7 mouse cellular contexts compared by ENCODE assay signal in genomic region chr4:155839483-155839910, GRCm38 (mm10). TPM values are rescaled to one million over a fixed set of nuclear protein-coding genes. Genes with fewer than 3 reads are reported as not detected.
DNase-seq lines count a peak whose midpoint lies in the region; ATAC-seq and TF ChIP-seq lines count a peak whose summit lies in the region.

TSS of gene Mxra8 (plus strand) at chr4:155839680.

- peak within 1 kb of the TSS; percentile 47 for H3K4me2 ChIP-seq in forebrain, postnatal 0 days (ENCODE audit: low read depth)
- peak within 1 kb of the TSS; percentile 62 for H3K4me2 ChIP-seq in hindbrain, embryonic 11.5 days (replicated peaks; ENCODE audit: low read depth, low read length)
- H3K4me2 ChIP-seq in limb, embryonic 14.5 days (replicated peaks; ENCODE audit: low read depth, low read length, severe bottlenecking): peak within 1 kb of the TSS; percentile 68
- peak within 1 kb of the TSS; percentile 53 for H3K4me2 ChIP-seq in midbrain, postnatal 0 days (ENCODE audit: low read depth, low read length, poor library complexity, severe bottlenecking)

- TF ChIP-seq EP300 in MEL (IDR thresholded peaks at IDR 0.05; ENCODE audit: low read depth in 1 of 2, low read length in 2 of 2): no peak

- ATAC-seq in forebrain, postnatal 0 days: peak; percentile 66
- ATAC-seq in hindbrain, embryonic 11.5 days (ENCODE audit: low FRiP score): peak; percentile 83
- peak; percentile 82 for ATAC-seq in limb, embryonic 14.5 days (ENCODE audit: low FRiP score, low read depth)
- peak; percentile 42; the same call in 1 of the 2 replicates for ATAC-seq in midbrain, postnatal 0 days (ENCODE audit: low FRiP score)

- H3K4me3 ChIP-seq in MEL (ENCODE audit: control insufficient read depth in 1 of 2, insufficient read depth in 1 of 2, low read depth in 2 of 2, low read length in 2 of 2): peak within 1 kb of the TSS; percentile 78 to 91
- H3K4me3 ChIP-seq in forebrain, postnatal 0 days (ENCODE audit: low read depth, low read length): peak within 1 kb of the TSS; percentile 16; the same call in 1 of the 2 replicates
- peak within 1 kb of the TSS; percentile 21 for H3K4me3 ChIP-seq in hindbrain, embryonic 11.5 days (ENCODE audit: low read depth, low read length)
- H3K4me3 ChIP-seq in limb, embryonic 14.5 days (replicated peaks; ENCODE audit: low read length): peak within 1 kb of the TSS; percentile 48
- H3K4me3 ChIP-seq in midbrain, postnatal 0 days (ENCODE audit: low read depth, low read length): peak within 1 kb of the TSS; percentile 30; the same call in 1 of the 2 replicates

- TF ChIP-seq POLR2A in MEL (IDR thresholded peaks at IDR 0.05; ENCODE audit: control insufficient read depth in 1 of 2, insufficient read depth in 1 of 2, low read depth in 1 of 2, low read length in 2 of 2, poor library complexity in 1 of 2): no peak
- 0 out of 2 replicates have a peak, but pooled peaks have one; percentile 27 for TF ChIP-seq POLR2A in limb, embryonic 14.5 days (IDR thresholded peaks at IDR 0.05; ENCODE audit: borderline replicate concordance, extremely low read depth, insufficient read depth, insufficient read length)

- H3K36me3 ChIP-seq in MEL (ENCODE audit: control insufficient read depth in 1 of 2, insufficient read depth in 2 of 2, low read length in 2 of 2): no peaks in the 10 kb centered on the region; a peak in 1 of 4 replicates
- H3K36me3 ChIP-seq in forebrain, postnatal 0 days (ENCODE audit: insufficient read depth): 0 out of 2 replicates have a peak, but pooled peaks cover 4% of the 10 kb centered on the region
- H3K36me3 ChIP-seq in hindbrain, embryonic 11.5 days (ENCODE audit: control insufficient read depth, insufficient read depth, low read length): no peaks in the 10 kb centered on the region
- peaks cover 21% of the 10 kb centered on the region for H3K36me3 ChIP-seq in limb, embryonic 14.5 days (ENCODE audit: control insufficient read depth, insufficient read depth, low read length)
- H3K36me3 ChIP-seq in midbrain, postnatal 0 days (ENCODE audit: insufficient read depth, low read length): peaks cover 7% of the 10 kb centered on the region; the same call in 1 of the 2 replicates

- TF ChIP-seq CTCF in MEL (IDR thresholded peaks at IDR 0.05 in 2 of 3, conservative IDR thresholded peaks at IDR 0.05 in 1 of 3; ENCODE audit: control insufficient read depth in 1 of 3, insufficient read depth in 1 of 3, low read depth in 2 of 3, low read length in 3 of 3, poor library complexity in 1 of 3, severe bottlenecking in 1 of 3): no peak
- no peak for TF ChIP-seq CTCF in forebrain, postnatal 0 days (IDR thresholded peaks at IDR 0.05; ENCODE audit: low read depth)
- TF ChIP-seq CTCF in midbrain, postnatal 0 days (IDR thresholded peaks at IDR 0.05): no peak

- WGBS in forebrain, postnatal 0 days: 7% methylated on average over 16 of the region's 16 CpGs
- 3% methylated on average over 16 of the region's 16 CpGs for WGBS in hindbrain, embryonic 11.5 days
- WGBS in limb, embryonic 14.5 days: 4% methylated on average over 16 of the region's 16 CpGs
- 7% methylated on average over 16 of the region's 16 CpGs for WGBS in midbrain, postnatal 0 days

- H3K27me3 ChIP-seq in MEL (ENCODE audit: control insufficient read depth in 1 of 2, insufficient read depth in 2 of 2, low read length in 2 of 2): no peaks in the 10 kb centered on the region
- H3K27me3 ChIP-seq in forebrain, postnatal 0 days (ENCODE audit: insufficient read depth, low read length): no peaks in the 10 kb centered on the region
- 0 out of 2 replicates have a peak, but pooled peaks cover 3% of the 10 kb centered on the region for H3K27me3 ChIP-seq in hindbrain, embryonic 11.5 days (ENCODE audit: control insufficient read depth, insufficient read depth, low read length)
- H3K27me3 ChIP-seq in limb, embryonic 14.5 days (ENCODE audit: control insufficient read depth, insufficient read depth, low read length): no peaks in the 10 kb centered on the region
- H3K27me3 ChIP-seq in midbrain, postnatal 0 days (ENCODE audit: insufficient read depth, low read length): peaks cover 7% of the 10 kb centered on the region

- H3K4me1 ChIP-seq in MEL (ENCODE audit: control insufficient read depth in 1 of 2, insufficient read depth in 2 of 2, low read length in 2 of 2): 0 out of 4 replicates have a peak, but pooled peaks cover 0 to 3% of the 10 kb centered on the region in 2 experiments
- no peaks in the 10 kb centered on the region for H3K4me1 ChIP-seq in forebrain, postnatal 0 days (ENCODE audit: insufficient read depth)
- peaks cover 14% of the 10 kb centered on the region for H3K4me1 ChIP-seq in hindbrain, embryonic 11.5 days (replicated peaks; ENCODE audit: control insufficient read depth, insufficient read depth, low read length)
- peaks cover 24% of the 10 kb centered on the region for H3K4me1 ChIP-seq in limb, embryonic 14.5 days (ENCODE audit: control insufficient read depth, insufficient read depth, low read length)
- H3K4me1 ChIP-seq in midbrain, postnatal 0 days (ENCODE audit: insufficient read depth, low read length): no peaks in the 10 kb centered on the region; the same call in 1 of the 2 replicates

- TF ChIP-seq RAD21 in MEL (IDR thresholded peaks at IDR 0.05; ENCODE audit: low read depth, low read length): no peak

- H3K27ac ChIP-seq in MEL (ENCODE audit: control insufficient read depth, low read depth, low read length): 0 out of 2 replicates have a peak within 1 kb of the TSS, but pooled peaks have one; percentile 38
- H3K27ac ChIP-seq in forebrain, postnatal 0 days (ENCODE audit: low read depth, low read length): peak within 1 kb of the TSS; percentile 40
- H3K27ac ChIP-seq in hindbrain, embryonic 11.5 days (ENCODE audit: low read depth, low read length): peak within 1 kb of the TSS; percentile 36; the same call in 1 of the 2 replicates
- peak within 1 kb of the TSS; percentile 76 for H3K27ac ChIP-seq in limb, embryonic 14.5 days (replicated peaks; ENCODE audit: low read depth, low read length)
- H3K27ac ChIP-seq in midbrain, postnatal 0 days (ENCODE audit: low read depth, low read length): peak within 1 kb of the TSS; percentile 43; the same call in 1 of the 2 replicates

- DNase-seq in MEL (ENCODE audit: low read depth, low spot score): no peak
- peak; percentile 86 for DNase-seq in adrenal gland, postnatal 10 days
- peak; percentile 32 for DNase-seq in forebrain, postnatal 0 days
- peak; percentile 79 for DNase-seq in hindbrain, embryonic 11.5 days (ENCODE audit: low spot score)
- peak; percentile 82 for DNase-seq in limb, embryonic 14.5 days (ENCODE audit: low spot score)
- DNase-seq in midbrain, postnatal 0 days (ENCODE audit: low spot score): peak; percentile 56
- DNase-seq in B cell, adult 2 months: no peak

- peaks cover 2% of the 10 kb centered on the region; the same call in 1 of the 2 replicates for H3K79me2 ChIP-seq in MEL (ENCODE audit: control insufficient read depth, insufficient read depth, low read length, poor library complexity)

- H3K9ac ChIP-seq in MEL (ENCODE audit: control insufficient read depth, low read depth, low read length, poor library complexity, severe bottlenecking): peak within 1 kb of the TSS; percentile 83
- H3K9ac ChIP-seq in forebrain, postnatal 0 days: 0 out of 2 replicates have a peak within 1 kb of the TSS, but pooled peaks have one; percentile 10
- H3K9ac ChIP-seq in hindbrain, embryonic 11.5 days (ENCODE audit: low read depth, low read length): peak within 1 kb of the TSS; percentile 53
- H3K9ac ChIP-seq in limb, embryonic 14.5 days (ENCODE audit: low read depth, low read length, severe bottlenecking): peak within 1 kb of the TSS; percentile 62
- peak within 1 kb of the TSS; percentile 24; the same call in 1 of the 2 replicates for H3K9ac ChIP-seq in midbrain, postnatal 0 days (replicated peaks; ENCODE audit: low read length, poor library complexity, severe bottlenecking)

- no peaks in the 10 kb centered on the region for H3K9me3 ChIP-seq in MEL (replicated peaks; ENCODE audit: insufficient read depth, low read length)
- H3K9me3 ChIP-seq in forebrain, postnatal 0 days (ENCODE audit: low read length): no peaks in the 10 kb centered on the region
- H3K9me3 ChIP-seq in hindbrain, embryonic 11.5 days (ENCODE audit: control insufficient read depth, low read length): no peaks in the 10 kb centered on the region
- H3K9me3 ChIP-seq in limb, embryonic 14.5 days (ENCODE audit: control insufficient read depth, low read length): no peaks in the 10 kb centered on the region
- no peaks in the 10 kb centered on the region for H3K9me3 ChIP-seq in midbrain, postnatal 0 days (ENCODE audit: low read length)

TF ChIP-seq in MEL, 35 proteins besides CTCF, POLR2A, EP300 and RAD21 (continues in another document):
- no peak for TF ChIP-seq HCFC1 (IDR thresholded peaks at IDR 0.05; ENCODE audit: low read depth, low read length)
- no peak for TF ChIP-seq BHLHE40 (IDR thresholded peaks at IDR 0.05; ENCODE audit: borderline replicate concordance, low read depth, low read length)
- TF ChIP-seq ZC3H11A (IDR thresholded peaks at IDR 0.05; ENCODE audit: low read depth, low read length): no peak
- TF ChIP-seq ZMIZ1 (IDR thresholded peaks at IDR 0.05; ENCODE audit: low read depth, low read length): no peak
- TF ChIP-seq NELFE (IDR thresholded peaks at IDR 0.05; ENCODE audit: low read depth, low read length): no peak
- no peak for TF ChIP-seq USF1 (IDR thresholded peaks at IDR 0.05; ENCODE audit: low read depth, low read length)
- TF ChIP-seq USF2 (IDR thresholded peaks at IDR 0.05; ENCODE audit: borderline replicate concordance in 1 of 2, insufficient read depth in 1 of 2, low read depth in 1 of 2, low read length in 2 of 2): no peak
- TF ChIP-seq TCF12 (IDR thresholded peaks at IDR 0.05; ENCODE audit: low read depth, low read length): no peak
- no peak for TF ChIP-seq UBTF (IDR thresholded peaks at IDR 0.05; ENCODE audit: borderline replicate concordance, insufficient read depth, low read depth, low read length)
- TF ChIP-seq MYB (IDR thresholded peaks at IDR 0.05; ENCODE audit: low read depth, low read length): no peak
- no peak for TF ChIP-seq ZNF384 (IDR thresholded peaks at IDR 0.05; ENCODE audit: low read depth, low read length)
- TF ChIP-seq ETS1 (IDR thresholded peaks at IDR 0.05; ENCODE audit: low read depth, low read length): no peak

RNA-seq across cellular contexts. Expression of gene Mxra8, which starts in this region (rescaled TPM):
- total RNA-seq in MEL (2012; rRNA removed): not detected in 2 replicates
- under 1 TPM in 1 of 2 experiments, not detected in 1; 0.46 TPM for polyA plus RNA-seq in MEL (2012; ENCODE audit: insufficient read depth in 1 of 2, insufficient read length in 2 of 2, low read depth in 1 of 2, low replicate concordance in 2 of 2, missing spikeins in 1 of 2)
- total RNA-seq in adrenal gland, postnatal 10 days (2021): 10 to 100 TPM; 56.6 to 59.6 TPM
- 19.5 and 35.9 TPM in 2 replicates for total RNA-seq in forebrain, postnatal 0 days (2014; rRNA removed)
- polyA plus RNA-seq in forebrain, postnatal 0 days (2015; fragmentation: Nextera tagmentation; extraction: Ambion mirVana): 25.0 and 30.5 TPM in 2 replicates
- polyA plus RNA-seq in hindbrain, embryonic 11.5 days (2014; fragmentation: Nextera tagmentation; extraction: Ambion mirVana): 31.1 and 36.8 TPM in 2 replicates
- 218 and 302 TPM in 2 replicates for polyA plus RNA-seq in limb, embryonic 14.5 days (2012; rRNA removed)
- 109 and 120 TPM in 2 replicates for polyA plus RNA-seq in limb, embryonic 14.5 days (2014; fragmentation: Nextera tagmentation; extraction: Ambion mirVana)
- 35.5 and 37.2 TPM in 2 replicates for total RNA-seq in midbrain, postnatal 0 days (2014; rRNA removed)
- polyA plus RNA-seq in midbrain, postnatal 0 days (2015; fragmentation: Nextera tagmentation; extraction: Ambion mirVana): 27.2 and 32.7 TPM in 2 replicates

Comparison
In these comparisons a context has a peak if more than half of its experiments do, and no peak if none do; other contexts are left out.
1. RNA of gene Mxra8 (total RNA-seq): 56.6 to 59.6 TPM in adrenal gland, postnatal 10 days, 19.5 to 35.9 TPM in forebrain, postnatal 0 days and 35.5 to 37.2 TPM in midbrain, postnatal 0 days; not detected in MEL; every median in the first group is over 10 times any median in the second.
2. RNA of gene Mxra8 (polyA plus RNA-seq): 109 to 302 TPM in limb, embryonic 14.5 days, 31.1 to 36.8 TPM in hindbrain, embryonic 11.5 days, 25.0 to 30.5 TPM in forebrain, postnatal 0 days and 27.2 to 32.7 TPM in midbrain, postnatal 0 days; 0.46 TPM in MEL; every median in the first group is over 10 times any median in the second.
3. DNase-seq: peak in adrenal gland, postnatal 10 days (single experiment), forebrain, postnatal 0 days (single experiment), hindbrain, embryonic 11.5 days (single experiment), limb, embryonic 14.5 days (single experiment) and midbrain, postnatal 0 days (single experiment); none in MEL (single experiment) and B cell, adult 2 months (0 of 2).
4. H3K4me3 ChIP-seq: peak in every context shown above with its lines; median percentile 84 in MEL; 48 in limb, embryonic 14.5 days; 30 in midbrain, postnatal 0 days; 21 in hindbrain, embryonic 11.5 days; 16 in forebrain, postnatal 0 days.
5. H3K9ac ChIP-seq: peak in every context shown above with its lines; median percentile 83 in MEL; 62 in limb, embryonic 14.5 days; 53 in hindbrain, embryonic 11.5 days; 24 in midbrain, postnatal 0 days; 10 in forebrain, postnatal 0 days.
6. Peak in every context shown above with its lines, with median percentiles within 50 percentile points of each other: H3K27ac ChIP-seq, ATAC-seq and H3K4me2 ChIP-seq.